Mouse (Mus musculus) forelimb bud, embryonic 11.5 days (tissue): ENCODE results near the gene Arhgef15.

ENCODE experiments used
- DNase-seq: peaks from one replicate; pipeline ENCODE4 v3.0.0-alpha.2; 2012; ENCODE audit warnings: low read depth, low spot score

Arhgef15 gene

DNA sequence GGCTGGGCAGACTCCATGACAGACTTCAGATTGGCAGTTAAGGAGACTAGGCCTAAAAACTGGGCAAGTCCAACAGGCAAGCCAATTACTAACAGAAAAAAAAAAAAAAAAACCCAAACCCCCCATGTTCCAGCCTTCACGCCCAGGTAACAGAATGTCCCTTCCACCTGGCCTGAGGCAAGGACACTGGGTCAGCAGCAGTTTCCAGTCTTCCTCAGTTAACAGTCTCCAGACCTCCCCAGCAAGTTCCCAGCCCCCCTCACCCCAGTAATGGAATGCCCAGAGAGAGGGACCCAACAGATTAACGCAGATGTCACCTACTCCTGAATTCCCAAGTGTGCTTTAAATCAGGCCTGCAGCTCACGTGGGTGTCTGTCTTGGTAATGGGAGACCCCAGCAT, 34.1 kb downstream of the Arhgef15 start:
- DNase-seq = no peak

GRCm38 (mm10) chr11:68914566-68914965, 42.7 kb downstream of the Arhgef15 start:
- no peak for DNase-seq

GRCm38 (mm10) chr11:68911531-68912177, 45.6 kb downstream of the Arhgef15 start:
- DNase-seq = peak; percentile 46

GRCm38 (mm10) chr11:68908846-68909503, 48.3 kb downstream of the Arhgef15 start:
- DNase-seq = no peak

- DNase-seq = no peak
These were observed 50.0 kb downstream of the Arhgef15 start for GRCm38 (mm10) chr11:68907251-68907650.

DNA sequence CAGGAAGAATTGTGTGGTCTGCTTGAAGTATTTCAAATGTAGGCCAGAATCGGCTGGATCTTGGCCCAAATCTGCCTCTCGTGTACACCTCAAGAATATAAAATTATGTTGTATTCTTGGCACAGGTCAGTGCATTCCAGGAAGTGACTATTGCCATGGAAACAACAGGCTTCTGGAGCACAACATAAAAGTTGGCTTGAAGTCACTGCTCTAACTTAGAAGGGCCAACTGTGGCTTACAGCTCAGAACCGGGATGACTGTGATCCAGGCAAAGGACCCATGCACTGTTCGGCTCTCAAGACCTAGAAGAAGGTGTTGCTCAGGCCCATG, 50.9 kb downstream of the Arhgef15 start:
- no peak for DNase-seq

DNA sequence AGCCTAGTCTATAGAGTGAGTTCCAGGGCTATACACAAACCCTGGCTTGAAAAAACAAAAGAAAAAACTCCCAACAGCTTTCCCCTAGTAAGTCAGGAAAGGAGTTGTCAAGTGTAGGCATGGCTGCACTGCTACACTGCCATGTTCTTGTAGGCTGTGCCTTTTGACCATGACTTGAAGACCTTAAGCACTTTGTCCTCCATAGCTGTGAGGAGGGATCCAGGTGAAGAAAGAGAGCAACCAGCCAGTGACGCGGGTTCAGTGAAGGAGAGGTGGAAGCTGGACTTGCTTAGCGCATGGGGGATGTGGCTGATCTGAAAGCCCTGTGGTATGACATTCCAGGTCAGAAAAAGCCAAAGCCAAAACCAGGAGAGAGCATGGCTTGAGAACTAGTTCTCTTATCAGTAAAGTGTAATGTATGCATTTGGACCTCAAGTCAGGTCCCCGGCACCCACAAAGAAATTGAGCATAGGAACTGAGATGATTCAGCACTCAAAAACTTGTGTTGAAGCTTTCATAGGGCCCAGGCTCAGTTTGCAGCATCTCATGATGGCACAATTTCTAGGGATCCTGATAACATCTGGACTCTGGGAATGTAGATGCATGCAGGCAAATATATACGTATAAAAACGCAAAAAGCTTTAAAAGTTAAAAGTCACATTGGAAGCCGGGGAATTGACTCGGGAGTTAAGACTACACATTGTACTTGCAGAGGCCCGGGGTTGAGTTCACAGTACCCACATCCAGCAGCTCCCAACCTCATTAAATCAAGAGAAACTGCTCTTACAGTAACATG, 51.4 kb downstream of the Arhgef15 start:
- no peak for DNase-seq

GRCm38 (mm10) chr11:68905138-68905531, 52.1 kb downstream of the Arhgef15 start:
- no peak for DNase-seq

DNA sequence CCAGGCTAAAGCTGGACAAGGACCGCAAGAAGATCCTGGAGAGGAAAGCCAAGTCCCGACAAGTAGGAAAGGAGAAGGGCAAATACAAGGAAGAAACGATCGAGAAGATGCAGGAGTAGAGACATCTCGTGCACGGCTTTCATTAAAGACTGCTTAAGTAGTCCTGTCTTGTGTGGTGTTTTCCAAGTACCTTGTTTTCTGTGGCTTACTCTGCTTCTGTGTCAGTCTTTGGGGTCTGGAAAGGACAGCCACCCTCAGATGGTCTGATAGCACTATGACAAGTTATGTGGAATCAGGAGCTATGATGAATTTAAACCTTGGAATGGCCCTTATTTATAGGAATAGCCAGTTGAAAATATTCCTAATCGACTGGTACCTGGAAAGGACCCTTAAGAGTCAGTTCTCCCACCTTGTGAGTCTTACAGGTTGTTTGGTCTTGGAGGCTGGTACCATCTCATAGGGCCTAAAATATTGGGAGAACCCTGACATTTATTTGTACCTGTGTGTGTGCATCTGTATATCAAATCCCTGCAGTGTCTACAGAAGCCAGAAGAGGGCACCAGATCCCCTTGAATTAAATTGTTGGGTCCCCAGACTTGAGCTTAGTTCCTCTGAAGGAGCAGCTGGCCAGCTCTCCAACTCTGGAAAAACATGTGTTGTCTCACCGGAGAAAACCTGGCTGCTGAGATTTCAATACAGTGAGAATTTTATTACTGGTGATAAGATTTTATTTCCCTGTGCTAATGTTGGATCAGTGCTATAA, 52.7 kb downstream of the Arhgef15 start:
- DNase-seq = peak; percentile 80

- no peak for DNase-seq
These were observed 53.5 kb downstream of the Arhgef15 start for GRCm38 (mm10) chr11:68903775-68904174.

DNA sequence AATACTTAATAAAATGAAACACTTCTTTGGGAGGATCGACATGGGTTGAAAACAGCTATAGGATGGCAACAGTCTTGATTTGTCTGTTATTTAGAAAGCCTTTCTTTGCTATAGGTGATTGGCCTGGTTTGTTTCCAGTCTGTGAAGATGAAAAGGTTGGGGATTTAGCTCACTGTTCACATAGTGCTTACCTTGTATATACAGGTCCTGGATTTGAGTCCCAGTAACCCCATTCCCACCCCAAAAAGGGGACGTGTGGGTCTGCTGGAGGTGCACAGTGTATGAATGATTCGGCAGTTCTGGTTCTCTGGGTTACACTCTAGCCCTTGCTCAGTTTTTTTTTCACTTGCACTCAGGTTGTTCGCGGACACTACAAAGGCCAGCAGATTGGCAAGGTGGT, 54.5 kb downstream of the Arhgef15 start:
- DNase-seq = no peak

DNA sequence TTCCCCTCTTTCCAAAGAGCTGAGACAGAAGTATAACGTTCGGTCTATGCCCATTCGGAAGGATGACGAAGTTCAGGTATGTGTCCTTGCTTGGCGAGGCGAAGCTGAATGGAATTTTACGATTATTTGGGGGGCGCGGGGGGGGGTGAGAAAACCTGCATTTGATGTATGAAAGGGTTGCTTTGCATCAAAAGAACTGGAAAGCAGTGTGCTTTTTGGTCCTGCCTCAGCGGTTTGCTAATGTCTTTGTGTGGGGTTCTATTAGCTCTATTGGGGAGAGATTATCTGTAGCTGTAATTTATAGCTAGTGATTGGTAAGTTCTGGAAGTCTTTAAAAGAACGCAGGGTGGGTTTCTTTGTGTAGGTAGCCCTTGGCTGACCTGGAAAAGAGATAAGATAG, 54.9 kb downstream of the Arhgef15 start:
- DNase-seq = no peak

DNA sequence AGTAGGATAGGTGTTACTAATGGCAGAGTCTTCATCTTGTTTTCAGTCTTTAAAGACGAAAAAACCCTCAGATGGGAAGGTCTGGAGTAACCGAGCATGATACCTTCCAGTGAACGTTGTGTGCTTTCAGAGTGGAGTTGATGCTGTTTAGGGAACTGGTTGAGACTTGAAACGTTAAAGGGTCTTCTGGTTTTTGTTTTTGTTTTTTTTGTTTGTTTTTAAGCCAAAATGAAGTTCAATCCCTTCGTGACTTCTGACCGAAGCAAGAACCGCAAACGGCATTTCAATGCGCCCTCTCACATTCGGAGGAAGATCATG, 55.3 kb downstream of the Arhgef15 start:
- no peak for DNase-seq

- DNase-seq = peak; percentile 100
These were observed 55.8 kb downstream of the Arhgef15 start, which contains the start of gene Rpl26 for GRCm38 (mm10) chr11:68901351-68902046. Gene Rpl26 (plus strand): TSS chr11:68901583.

GRCm38 (mm10) chr11:68900519-68901350, 56.5 kb downstream of the Arhgef15 start:
- no peak for DNase-seq

GRCm38 (mm10) chr11:68899815-68900214, 57.5 kb downstream of the Arhgef15 start:
- DNase-seq = no peak

- no peak for DNase-seq
These were observed 58.5 kb downstream of the Arhgef15 start for GRCm38 (mm10) chr11:68898790-68899189.

DNA sequence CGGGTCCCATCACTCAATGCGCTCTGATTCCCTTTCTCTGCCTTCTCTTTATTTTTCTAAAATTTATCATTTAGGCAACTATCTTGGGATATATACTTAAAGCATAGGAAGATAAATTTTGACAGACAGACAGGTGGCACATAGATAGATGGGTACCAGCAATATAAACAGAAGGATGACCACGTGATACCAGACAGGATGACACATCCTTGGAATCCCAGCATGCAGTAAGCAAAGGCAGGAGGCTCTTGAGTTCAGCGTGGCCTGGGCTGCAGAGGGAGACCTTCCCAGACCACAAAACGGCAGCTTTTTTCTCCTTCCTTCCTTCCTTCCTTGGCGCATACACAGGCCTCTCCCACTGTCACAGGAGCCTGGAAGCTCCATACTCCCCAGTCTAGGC, 59.4 kb downstream of the Arhgef15 start:
- no peak for DNase-seq

- DNase-seq = no peak
These were observed 60.2 kb downstream of the Arhgef15 start for GRCm38 (mm10) chr11:68897120-68897519.

- no peak for DNase-seq
These were observed 61.0 kb downstream of the Arhgef15 start for GRCm38 (mm10) chr11:68896247-68896646.
